Mouse (Mus musculus) fat pad, adult 2 months (tissue): ENCODE data around the gene Gm28308.

Experiments used
- DNase-seq: peaks from one replicate; pipeline ENCODE4 v3.0.0-alpha.2; 2011; ENCODE audit warnings: low read depth, low spot score; ENCODE audit errors: extremely low read depth

Gene Gm28308

DNA sequence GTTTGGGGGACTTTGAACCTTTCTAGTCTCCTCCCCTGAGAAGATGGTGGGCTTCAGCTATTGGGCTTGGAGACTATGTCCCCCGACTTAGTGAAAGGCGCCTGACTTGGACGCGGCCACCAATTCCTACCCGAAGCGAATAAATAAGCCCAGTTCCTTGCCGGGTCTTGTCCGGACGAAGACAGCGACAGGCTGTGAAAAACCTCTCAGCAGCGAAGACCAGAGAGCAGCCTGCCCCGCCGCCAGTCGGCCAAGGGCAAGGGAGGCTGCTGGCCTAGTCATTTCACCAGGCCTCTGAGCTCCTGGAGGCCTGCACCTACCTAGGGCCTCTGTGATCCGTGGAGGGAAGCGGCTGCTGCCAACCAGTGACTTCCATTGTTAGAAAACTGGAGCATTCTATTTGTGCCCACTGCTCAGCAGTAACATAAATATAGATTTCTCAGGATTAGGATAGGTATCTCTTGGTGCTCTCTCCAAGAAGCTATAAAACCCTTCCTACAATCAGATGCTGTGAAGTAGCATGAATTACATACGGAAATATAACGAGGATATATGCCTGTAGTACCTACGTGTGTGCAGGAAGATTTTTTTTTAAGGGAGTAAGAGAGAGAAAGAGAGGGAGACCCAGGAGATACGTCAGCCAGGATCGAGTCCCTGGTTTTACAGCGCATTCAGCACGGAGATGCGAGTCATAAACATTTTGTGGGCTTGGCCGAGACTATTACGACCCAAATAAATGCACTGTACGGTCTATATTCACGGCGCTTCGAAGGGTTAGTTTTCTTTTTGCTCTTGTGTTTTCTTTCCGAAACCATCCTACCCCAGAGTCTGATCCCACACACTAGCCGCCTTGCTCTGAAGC, 7.1 kb upstream of the Gm28308 start:
- DNase-seq = no peak

DNA sequence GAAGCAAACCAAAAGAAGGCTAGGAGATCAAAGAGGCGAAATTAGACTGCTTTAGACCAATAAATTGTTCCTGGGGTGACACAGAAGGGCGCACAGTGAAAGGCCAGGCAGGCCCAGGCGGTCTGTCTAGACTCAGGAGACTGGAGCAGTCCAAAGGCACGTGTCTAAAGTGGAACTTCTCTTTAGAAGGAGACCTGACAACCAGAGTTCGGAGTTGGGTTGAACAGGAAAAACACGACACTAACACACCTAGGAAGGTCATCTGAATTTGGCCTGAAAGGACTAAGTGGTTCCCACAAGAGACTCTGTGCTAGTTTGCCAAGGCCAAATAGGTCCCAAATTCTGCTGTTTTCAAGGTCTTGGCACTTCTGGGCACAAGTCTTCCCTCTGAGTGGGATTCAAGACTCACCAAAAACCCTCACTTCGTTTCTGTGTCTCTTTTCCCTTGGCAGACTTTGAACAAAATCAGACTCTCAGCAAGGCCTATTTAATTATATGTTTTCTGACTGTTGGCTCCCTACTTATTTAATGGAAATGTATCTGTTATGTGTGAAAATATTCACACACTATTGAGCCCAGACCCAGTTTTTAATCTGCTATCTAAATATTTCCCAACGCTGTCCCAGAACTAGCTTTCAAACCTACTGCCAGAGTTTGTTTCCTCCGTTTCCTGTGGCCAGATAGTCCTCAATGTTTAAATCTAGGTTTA, 6.2 kb upstream of the Gm28308 start:
- DNase-seq = no peak

DNA sequence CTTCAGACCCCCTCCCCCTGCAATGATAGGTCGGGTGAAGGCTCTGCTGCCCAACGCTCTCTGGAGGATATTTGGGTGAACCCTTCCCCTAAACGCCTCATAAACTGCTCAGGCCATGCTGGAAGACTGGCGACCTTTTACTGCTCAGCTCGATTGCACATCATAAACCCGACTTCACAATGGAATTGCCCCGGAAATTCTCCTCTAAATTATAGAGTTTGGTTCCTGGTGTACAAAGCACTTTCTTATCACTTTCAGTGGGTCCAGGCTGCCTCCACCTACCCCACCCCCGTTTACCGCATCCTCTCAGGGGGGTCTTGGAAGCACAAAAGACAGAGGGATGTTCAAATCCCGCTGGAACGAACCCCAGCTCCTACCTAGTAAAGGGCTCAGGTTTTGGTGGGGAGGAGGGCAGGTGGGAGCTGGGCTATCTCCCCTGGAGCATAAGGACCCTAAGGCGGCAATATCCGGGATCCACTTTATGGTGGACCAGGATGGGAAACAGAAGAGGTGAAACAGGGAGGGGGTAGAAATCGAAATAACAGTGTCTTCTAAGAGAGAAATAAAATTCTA, 5.6 kb upstream of the Gm28308 start:
- no peak for DNase-seq

DNA sequence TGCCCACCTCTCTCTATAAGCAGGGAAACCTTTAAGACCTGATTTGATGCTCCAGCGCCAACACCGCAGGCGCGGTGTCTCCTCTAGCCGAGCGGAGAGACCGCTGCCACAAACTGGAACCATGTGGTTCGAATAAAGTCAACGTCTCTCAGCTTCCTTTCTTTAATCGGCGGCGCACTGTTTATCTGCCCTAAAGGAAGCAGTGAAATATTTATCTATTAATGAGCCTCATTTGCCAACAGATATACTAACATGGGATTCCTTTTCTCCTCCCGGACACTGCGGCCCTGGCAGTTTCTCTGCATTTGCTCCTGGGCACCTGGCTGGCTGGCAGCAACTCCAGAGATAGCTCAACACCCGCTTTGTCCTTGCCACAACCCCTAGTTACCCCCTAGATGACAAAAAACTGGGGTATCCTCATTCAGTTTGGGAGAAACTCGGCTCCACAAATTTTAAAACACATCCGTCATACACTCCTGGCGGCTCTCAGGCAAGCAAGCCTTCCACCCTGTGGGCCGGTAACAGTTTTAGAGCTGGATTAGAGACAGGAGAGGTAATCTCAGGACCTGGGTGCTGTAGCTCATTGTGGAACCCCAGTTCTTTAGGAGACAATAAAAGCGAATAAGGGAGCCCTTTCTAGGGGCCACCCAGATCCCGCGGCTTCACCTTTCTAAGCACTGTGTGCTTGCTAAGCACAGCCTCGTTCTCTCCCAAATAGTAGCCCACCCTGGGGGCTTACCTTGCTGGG, 4.9 kb upstream of the Gm28308 start:
- no peak for DNase-seq

DNA sequence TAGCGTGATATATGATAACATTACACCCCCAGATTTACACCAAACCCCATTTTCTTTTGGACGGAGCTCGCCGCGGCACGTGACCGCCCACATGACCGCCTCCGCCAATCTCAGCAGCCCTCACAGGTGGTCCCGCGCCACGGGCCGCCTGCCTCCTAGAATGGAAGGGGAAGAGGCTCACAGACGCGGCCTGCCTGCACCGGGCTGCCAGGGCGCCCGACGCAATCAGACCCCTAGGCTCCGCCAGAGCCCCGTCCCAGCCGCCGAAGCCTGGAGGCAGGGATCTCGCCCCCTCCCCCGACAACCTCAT, 4.3 kb upstream of the Gm28308 start:
- no peak for DNase-seq

DNA sequence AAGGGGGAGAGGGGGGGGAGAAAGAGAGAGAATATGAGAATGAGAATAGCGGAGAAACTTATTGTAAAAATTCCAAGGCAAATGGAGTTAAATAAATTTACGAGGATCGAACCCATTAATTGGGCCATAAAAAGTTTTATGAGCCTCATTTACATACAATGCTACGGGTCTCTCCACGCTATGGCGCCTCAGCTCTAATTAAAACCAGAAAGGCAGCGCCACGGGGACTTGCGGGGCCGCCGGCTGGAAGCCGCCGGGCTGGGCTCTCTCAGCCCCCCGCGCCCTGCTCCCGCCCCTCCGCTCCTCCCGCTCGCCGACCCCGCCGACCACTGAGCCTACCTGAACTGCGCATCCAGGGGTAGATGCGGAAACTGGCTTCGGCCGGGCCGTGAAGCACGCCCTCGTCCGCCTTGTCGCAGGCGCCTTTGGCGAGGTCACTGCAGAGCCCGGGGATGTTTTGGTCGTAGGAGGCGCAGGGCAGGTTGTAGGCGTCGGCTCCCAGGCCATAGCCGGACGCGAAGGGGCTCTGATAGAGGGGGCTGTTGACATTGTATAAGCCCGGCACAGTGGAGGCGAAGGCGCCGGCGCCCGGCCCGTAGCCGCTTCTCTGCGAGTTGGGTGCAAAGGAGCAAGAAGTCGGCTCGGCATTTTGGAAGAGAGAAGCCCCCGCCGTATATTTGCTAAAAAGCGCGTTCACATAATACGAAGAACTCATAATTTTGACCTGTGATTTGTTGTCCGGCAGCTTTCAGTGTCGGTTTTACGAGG, 3.7 kb upstream of the Gm28308 start:
- DNase-seq = no peak

DNA sequence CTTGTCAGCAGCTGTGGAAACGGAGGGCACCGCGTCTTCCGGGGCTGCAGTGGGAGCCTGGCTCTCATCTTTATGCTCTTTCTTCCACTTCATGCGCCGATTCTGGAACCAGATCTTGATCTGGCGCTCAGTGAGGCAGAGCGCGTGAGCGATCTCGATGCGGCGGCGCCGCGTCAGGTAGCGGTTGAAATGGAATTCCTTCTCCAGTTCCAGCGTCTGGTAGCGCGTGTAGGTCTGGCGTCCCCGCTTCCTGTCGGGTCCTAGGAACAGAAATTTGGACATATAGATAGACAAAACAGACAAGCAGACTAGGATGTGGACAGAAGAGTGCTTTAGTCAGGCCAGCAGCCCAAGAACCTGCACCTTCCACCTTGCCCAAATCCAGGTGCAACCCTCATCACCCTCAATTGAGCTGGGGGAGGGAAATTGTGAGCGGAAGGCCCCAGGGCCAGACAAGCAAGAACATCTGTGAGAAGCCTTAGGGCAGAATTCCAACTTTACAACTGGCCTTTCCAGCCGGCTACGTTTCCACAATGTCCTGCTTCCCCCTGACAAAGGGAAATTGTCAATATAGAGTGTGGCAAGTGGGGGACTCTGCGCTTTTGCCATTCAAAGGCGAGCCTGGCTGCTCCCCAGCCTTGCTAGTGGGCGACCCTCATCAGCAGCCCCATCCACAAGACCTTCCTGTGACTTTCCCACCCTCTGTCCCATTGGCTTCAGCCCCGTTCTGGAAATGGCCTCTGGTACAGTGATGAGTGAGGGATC, 2.8 kb upstream of the Gm28308 start:
- no peak for DNase-seq

DNA sequence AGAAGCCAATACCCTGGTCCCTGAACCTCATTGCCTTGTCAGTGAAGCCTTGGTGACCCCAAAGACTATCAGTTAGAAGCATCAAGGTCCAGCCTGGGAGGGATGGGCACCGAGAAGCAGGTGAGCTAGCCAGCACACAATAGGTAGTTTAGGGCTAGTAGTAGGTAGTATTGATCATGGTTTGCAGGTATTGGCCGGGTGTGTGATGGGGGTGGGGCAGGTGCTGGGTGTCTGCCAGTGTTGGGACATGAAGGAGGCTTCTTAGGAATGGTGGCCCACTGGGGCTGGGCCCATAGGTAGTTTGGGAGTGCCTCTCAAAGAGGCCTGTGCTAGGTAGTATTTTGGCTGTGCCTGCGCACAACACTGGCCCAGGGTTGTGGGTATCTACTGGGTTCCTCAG, 1.9 kb upstream of the Gm28308 start:
- DNase-seq = no peak

DNA sequence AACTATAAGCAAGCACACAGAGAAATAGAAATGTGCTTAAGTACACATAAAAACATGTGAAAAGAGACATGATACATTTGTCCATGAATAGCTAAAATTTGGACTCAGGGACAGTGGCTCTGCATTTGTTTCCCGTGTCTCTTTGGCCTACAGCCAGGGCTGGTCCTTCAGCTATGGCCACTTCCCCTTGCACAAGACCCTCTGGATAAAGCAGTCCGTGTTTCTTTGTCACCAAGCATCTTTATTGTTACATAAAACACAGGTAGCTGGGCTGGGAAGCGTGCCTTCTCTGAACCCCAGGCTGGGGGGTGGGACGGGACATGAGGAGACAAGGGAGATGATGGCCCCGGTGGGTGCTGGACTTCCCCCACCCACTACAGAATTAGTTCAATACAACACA, 1.1 kb upstream of the Gm28308 start:
- no peak for DNase-seq

DNA sequence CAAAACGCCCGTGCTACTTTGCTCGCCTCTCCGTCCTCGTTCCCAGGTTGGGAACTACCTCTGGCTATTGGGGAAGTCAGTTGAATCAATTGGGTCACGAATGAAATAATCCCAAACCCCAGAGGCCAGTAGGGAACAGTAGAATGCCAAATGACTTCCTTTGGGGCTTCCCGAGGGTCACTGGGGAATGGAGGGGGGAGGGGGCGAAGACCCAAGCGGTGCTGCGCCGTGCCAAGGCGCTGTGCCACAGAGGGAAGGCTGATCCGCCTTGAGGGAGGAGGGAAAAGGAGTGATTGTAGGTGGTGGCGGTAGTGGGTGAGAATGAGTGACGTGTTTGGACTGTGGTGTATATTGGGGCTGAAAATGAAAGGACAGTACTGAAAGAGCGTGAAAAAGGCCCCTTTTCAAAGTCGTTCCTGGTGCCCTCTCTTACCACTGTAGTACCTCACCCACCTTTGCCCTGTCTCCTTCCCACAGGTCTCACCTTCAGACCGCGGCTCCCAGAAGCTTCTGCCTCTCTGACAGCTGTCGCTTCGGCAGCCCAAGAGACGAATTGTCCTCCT, 502 bp downstream of the Gm28308 start:
- DNase-seq = no peak

DNA sequence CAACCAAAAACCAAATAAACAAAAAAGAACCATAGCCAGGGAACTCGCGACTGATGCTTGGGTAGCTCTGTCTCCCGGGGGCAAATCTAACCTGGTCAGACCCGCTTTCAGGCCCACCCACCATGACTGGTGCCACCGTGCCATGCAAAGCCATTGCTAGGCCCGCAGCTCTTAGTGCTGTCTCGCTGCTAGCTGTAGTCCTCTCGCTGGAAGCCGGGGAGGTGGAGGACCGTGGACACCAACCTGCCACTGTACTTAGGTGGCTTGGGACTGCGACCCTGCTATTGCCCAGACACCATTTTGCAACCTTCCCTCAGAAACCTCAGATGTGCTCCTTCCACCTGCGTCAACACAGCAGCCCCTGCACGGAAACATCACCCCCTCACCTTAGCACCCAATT, 1.2 kb downstream of the Gm28308 start:
- DNase-seq = no peak

DNA sequence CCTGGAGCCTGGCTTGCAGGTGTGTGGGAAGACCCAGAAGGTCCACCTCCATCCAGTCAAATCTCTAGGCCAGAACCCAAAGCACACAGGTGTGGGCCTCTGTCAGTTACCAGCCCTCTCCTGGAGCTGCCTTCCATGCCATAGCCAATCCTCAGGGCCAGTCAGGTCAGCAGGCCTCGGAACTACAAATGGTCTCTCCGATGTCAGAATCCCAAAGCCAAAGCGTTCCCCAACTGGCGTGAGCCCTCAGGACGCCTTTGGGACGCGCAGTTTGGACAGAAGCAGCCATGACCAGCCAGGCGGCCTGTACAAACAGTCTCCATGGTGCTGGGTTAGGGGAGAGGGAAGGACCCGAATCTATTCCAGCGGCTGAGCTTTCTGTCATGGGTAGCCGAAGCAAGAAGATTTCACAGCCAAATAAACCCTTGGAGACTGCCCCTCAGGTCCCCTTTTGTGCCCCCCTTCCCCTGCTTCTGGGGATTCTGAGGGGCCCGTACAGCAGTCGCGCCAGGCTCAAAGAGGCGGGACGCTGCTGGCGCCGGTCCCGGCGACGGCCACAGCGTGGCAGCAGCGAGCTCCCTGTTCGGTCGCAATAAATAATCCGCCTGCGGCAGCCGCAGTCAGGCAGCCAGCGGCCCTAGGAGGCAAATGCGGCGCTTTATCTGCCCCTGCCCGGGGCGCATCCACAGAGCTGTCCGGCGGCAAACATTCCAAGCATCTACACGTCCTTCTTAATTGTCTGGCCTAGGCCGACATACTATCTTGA, 1.8 kb downstream of the Gm28308 start:
- DNase-seq = no peak

DNA sequence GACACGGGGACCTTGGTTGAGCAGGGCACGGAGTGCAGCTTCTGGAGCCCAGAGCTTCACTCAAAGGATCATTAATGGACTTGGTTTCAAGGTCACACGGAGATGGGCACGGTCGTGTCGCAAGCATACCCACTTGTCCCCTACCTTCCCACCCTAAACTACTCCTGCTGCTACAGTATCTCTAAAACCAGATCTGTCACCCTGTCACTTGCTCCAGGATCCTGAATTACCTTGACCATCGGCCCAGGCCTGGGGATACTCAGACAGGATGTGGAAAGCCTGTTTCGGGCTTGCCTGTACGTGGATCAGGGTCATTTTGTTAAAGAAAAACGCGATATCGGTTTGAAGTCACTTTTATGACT, 3.5 kb downstream of the Gm28308 start:
- DNase-seq = no peak

DNA sequence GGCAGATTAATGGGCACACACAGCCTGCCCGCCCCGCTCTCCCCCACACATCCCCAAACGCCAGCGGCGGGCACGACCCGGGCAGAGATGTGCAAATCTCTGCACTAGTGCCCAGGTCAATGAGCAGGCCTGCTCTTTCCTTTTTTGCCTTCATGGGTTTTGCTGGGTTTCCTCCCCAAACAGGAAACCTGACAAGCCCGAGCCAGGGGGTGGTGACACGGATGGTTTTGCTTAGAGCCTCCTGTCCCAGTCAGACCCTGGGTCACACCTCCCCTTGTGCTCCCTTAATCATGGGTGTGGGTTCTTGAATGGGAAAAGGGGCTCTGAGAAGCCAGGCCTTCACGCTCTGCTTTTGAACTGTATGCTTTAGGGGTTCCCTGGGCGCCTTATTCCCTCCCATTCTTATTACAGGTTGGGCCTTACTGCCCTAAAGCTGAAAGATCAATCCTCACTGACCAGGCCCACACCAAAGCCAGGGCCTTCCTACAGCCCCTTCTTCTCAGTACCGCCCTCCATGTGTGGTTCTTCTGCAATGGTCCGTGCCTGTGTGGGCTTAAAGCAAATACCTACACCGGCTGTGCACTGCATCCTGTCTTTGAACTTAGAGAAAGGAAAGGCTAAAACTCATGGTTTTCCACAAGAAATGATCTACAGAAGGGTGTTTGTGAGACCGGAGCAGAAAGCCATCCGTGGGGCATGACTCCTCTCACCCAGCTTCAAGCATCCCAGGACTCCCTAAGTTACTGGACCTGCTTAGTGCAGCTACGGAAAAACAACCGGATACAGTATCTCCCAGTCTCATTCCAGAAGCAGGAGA, 4.1 kb downstream of the Gm28308 start:
- no peak for DNase-seq

DNA sequence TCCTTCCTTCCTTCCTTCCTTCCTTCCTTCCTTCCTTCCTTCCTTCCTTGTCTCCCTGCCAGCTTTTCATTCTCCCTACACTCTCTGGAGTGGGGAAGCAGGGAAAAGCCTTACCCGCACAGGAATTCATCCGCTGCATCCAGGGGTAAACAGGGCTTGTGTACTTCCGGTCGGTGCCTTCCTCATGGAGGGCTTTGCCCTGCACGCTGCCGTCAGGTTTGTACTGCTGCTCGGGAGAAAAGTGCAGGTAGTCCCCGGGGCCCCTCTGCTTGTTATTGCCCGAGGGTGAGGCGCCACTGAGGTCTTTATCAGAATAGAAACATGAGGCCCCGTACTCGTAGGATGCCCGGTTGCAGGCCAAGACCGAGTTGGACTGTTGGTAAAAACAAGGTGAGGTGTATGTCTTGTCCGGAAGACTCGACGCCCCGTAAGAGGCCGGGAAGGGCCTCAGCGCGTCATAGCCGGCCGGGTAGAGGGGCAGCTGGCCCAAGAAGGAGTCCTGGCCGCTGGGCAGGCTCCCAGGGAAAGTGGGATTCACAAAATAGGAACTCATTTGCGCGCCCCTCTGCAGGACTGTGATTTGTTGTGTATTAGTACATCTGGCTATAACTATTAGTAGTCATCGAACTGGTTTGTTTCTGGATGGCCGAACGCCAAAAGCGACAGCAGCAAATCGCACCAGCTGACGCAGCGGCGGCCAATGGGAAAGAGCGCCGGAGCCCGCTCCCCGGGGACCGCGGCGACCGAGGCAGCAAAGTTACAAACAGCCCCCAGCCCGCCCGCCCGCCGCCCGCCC, 4.9 kb downstream of the Gm28308 start, which contains the start of gene Hoxa6:
Gene Hoxa6, minus strand, starts transcription at position 651 of the 796 bp plus-strand sequence.
- DNase-seq = no peak

DNA sequence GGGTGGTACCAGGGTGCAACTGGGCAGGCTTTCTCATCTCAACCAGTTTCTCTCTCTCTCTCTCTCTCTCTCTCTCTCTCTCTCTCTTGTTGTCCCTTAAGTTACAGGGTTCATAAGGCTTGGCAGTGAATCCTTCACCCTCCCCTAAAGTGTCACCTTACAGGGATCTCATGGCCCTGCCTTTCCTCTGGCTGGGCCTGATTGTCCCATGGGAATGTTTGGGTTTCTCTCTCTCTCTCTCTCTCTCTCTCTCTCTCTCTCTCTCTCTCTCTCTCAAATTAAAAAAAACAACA, 5.5 kb downstream of the Gm28308 start:
- no peak for DNase-seq

DNA sequence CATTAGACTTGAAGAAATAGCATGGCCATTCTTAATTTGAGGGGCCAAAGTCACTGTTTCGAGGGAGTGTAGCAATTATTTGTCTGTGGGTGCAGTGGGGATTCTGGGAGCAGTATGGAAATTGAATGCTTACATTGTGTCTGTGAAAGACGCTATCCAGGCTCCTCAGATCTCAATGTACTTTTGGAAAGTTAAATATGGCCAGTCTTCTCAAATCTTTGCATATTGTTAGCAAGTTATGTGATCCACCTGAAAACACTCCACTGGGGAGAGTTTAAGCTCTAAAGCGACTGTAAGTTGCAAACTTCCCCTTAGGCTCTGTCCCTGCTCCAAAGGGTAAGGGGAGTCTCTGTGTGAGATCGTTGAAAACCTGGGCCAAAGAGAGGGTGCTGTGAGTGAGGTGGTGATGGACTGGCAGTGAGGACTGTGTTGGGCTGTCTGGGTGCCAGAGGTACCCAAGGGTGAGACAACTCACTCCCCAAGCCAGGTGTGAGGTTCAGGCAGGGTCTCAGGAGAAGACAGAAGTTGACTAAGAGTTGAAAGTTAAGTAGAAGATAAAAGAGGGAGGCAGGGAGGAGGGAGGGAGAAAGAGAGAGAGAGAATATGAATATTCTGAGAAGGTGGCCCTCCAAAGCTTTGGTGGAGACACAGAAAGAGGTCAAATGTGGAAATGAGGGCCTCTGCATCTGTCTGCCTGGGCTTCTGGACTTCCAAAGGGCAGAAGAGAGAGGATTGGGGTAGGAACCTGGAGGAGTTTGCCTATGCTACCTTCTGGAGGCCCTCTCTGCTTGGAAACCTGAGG, 6.1 kb downstream of the Gm28308 start:
- no peak for DNase-seq
